Mouse (Mus musculus): Measurements from ENCODE around the gene Pianp.
A peak's percentile ranks its signal among the peaks of the same experiment; 100 is the strongest.

The Pianp gene

GRCm38 (mm10) chr6:124996551-124997501, at the start of gene Pianp:
Gene Pianp, plus strand, starts transcription at chr6:124996694.
- peak; percentile 78 to 82 for DNase-seq (ENCODE audit: low spot score in 2 of 2)

- no peak for DNase-seq (ENCODE audit: low spot score in 2 of 2)
Measured at GRCm38 (mm10) chr6:124953991-124954715, 42.3 kb upstream of the Pianp start.

GRCm38 (mm10) chr6:124955212-124955611, 41.3 kb upstream of the Pianp start:
- no peak for DNase-seq (ENCODE audit: low spot score in 2 of 2)

- DNase-seq (ENCODE audit: low spot score in 2 of 2), result no peak
Measured at GRCm38 (mm10) chr6:124958127-124958526, 38.4 kb upstream of the Pianp start.

- no peak for DNase-seq (ENCODE audit: low spot score in 2 of 2)
Measured at GRCm38 (mm10) chr6:124959960-124960359, 36.5 kb upstream of the Pianp start.

- no peak for DNase-seq (ENCODE audit: low spot score in 2 of 2)
Measured at GRCm38 (mm10) chr6:124961021-124961420, 35.5 kb upstream of the Pianp start.

GRCm38 (mm10) chr6:124964638-124965037, 31.9 kb upstream of the Pianp start:
- peak in 1 of 2 experiments; percentile 5 for DNase-seq (ENCODE audit: low spot score in 2 of 2)

GRCm38 (mm10) chr6:124965088-124965719, 31.3 kb upstream of the Pianp start, which contains the start of gene Cops7a:
Gene Cops7a, minus strand, starts transcription at chr6:124965538.
- DNase-seq (ENCODE audit: low spot score in 2 of 2), result peak; percentile 96 to 97

GRCm38 (mm10) chr6:124965747-124966146, 30.7 kb upstream of the Pianp start:
- DNase-seq (ENCODE audit: low spot score in 2 of 2), result no peak

GRCm38 (mm10) chr6:124966466-124967118, 29.9 kb upstream of the Pianp start:
- DNase-seq (ENCODE audit: low spot score in 2 of 2), result no peak

GRCm38 (mm10) chr6:124967766-124968165, 28.7 kb upstream of the Pianp start:
- peak in 1 of 2 experiments; percentile 40 for DNase-seq (ENCODE audit: low spot score in 2 of 2)

GRCm38 (mm10) chr6:124992241-124992640, 4.3 kb upstream of the Pianp start:
- no peak for DNase-seq (ENCODE audit: low spot score in 2 of 2)

GRCm38 (mm10) chr6:124993365-124993764, 3.1 kb upstream of the Pianp start:
- no peak for DNase-seq (ENCODE audit: low spot score in 2 of 2)

GRCm38 (mm10) chr6:124993876-124994275, 2.6 kb upstream of the Pianp start:
- no peak for DNase-seq (ENCODE audit: low spot score in 2 of 2)

GRCm38 (mm10) chr6:124995246-124995645, 1.2 kb upstream of the Pianp start:
- no peak for DNase-seq (ENCODE audit: low spot score in 2 of 2)

- peak in 1 of 2 experiments; percentile 40 for DNase-seq (ENCODE audit: low spot score in 2 of 2)
Measured at GRCm38 (mm10) chr6:124995831-124996403, 577 bp upstream of the Pianp start.

- DNase-seq (ENCODE audit: low spot score in 2 of 2), result peak; percentile 65 to 78
Measured at GRCm38 (mm10) chr6:124998066-124998465, 1.6 kb downstream of the Pianp start.

- DNase-seq (ENCODE audit: low spot score in 2 of 2), result no peak
Measured at GRCm38 (mm10) chr6:124999091-124999490, 2.6 kb downstream of the Pianp start.

- DNase-seq (ENCODE audit: low spot score in 2 of 2), result no peak
Measured at GRCm38 (mm10) chr6:124999546-124999945, 3.1 kb downstream of the Pianp start.

- no peak for DNase-seq (ENCODE audit: low spot score in 2 of 2)
Measured at GRCm38 (mm10) chr6:125003706-125004105, 7.2 kb downstream of the Pianp start.

GRCm38 (mm10) chr6:125005086-125005485, 8.6 kb downstream of the Pianp start:
- DNase-seq (ENCODE audit: low spot score in 2 of 2), result no peak
